Mouse (Mus musculus) ovary, postnatal 14 days (tissue): ENCODE results near the gene Hsp90ab1.

ENCODE experiments used
- DNase-seq: peaks from one replicate; pipeline ENCODE4 v3.0.0; 2022; ENCODE audit warnings: low spot score

Gene Hsp90ab1

DNA sequence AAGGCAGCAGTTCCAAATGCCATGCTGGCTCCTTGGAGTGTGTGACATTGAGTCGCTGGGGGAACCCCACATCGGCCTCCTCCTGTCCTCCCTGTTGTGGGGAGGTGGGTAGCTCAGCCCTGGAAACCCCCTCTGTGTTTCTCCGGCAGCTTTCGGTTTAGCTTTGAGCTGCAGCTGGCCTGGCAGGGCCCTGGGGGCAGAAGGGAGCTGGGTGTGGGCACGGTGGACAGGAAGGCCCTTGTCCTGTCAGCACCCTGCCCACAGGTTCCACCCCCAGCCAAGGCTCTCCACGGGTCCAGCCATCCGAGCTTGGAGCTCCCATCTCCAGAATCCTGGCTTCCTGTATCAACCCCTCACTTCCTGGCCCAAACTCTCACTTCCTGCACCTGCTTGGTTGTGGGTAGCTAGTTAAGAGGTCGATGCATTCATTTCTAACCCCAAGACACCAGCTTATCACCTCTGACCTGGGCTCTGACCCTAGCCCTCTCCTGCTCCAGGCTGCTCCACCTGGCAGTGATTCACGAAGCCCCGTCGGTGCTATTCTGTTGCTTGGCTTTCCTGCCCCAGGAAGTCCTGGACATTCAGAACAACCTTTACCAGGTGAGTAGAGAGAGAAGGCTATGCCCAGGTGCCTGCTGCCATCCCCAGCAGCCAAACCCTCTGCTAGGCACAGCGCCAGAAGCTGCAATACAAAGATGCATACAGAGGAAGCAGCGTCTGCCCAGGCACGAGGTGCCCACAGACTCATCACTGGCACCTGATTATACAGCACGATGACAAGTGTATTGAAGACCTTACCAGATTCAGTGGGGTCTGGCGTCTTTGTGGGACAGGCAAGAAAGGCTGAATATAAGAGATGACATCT, 14.8 kb downstream of the Hsp90ab1 start:
- DNase-seq = no peak

DNA sequence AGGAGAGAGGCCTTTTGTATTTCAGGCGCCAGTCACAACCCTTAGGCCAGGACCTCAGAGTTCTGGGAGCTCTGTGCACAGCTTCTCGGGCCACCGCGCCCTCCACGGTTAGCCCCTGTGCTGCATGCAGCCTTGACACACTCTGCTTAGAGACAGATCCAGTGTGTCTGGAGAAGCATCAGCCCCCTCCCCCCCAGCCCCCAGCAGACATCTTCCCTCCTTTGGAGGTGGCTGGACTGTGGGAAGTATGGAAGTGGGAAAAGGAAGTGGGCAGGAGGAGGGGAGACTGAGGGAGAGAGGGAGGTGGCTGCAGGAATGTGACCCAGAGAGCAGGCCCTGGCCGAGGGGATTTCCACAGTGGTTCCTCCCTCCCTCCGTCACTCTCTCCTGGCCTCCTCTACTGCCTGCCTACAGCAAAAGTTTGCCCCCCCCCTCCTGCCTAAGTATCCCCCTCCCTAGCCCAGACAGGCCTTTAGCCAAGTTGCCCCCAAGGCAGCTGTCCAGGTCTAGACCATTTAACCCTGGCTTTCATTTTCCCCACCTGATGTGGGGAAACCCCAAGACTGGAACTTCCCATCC, 15.7 kb downstream of the Hsp90ab1 start:
- no peak for DNase-seq

DNA sequence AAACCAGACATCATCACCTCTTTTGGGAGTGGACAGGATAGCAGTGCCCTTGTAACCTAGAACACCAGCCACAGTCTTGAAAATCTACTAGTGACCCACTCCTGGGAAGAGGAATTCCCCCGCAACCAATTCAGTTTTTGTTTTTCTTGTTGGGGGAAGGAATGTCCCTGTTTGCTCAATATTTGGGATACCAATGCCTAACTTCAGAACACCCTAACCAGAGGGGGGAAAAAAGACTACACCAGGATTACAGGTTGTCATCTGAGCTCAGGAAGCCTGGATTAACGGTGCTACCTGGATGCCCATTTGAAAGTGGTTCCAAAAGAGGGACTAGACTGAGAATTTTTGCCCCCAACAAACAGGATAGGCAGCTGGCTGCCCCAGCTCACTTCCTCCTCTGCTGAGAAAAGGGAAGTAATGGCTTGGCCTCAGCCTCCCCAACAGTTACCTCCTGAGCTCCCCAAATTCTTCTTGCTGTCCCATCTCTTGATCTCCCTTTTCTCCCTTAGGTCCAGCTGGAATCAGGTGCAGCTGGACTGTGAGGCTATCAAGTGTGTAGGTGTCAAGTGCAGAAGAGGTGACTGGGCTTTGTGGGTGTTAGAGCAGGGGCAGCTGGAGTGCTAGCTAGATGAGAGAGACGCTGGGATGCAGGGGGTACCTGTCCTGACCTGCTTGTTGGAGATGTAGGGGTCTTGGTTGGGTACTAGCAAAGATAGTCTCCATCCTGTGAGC, 16.4 kb downstream of the Hsp90ab1 start:
- DNase-seq = no peak

DNA sequence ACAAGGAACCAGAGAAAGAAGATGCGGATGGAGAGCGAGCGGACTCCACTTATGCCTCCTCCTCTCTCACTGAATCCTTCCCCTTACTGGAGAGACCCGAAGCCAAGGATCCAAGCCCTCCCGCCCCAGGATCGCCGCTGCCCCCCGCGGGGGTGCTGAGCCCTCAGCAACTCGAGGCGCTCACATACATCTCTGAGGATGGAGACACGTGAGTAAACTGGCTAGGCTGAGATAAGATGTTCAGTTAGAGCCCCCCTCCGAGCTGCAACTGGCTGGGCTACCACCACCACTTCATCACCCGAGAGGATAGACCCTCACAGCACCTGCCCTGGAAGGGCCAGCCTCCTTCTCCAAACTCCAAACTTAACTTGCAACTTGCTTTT, 17.0 kb downstream of the Hsp90ab1 start:
- DNase-seq = no peak

DNA sequence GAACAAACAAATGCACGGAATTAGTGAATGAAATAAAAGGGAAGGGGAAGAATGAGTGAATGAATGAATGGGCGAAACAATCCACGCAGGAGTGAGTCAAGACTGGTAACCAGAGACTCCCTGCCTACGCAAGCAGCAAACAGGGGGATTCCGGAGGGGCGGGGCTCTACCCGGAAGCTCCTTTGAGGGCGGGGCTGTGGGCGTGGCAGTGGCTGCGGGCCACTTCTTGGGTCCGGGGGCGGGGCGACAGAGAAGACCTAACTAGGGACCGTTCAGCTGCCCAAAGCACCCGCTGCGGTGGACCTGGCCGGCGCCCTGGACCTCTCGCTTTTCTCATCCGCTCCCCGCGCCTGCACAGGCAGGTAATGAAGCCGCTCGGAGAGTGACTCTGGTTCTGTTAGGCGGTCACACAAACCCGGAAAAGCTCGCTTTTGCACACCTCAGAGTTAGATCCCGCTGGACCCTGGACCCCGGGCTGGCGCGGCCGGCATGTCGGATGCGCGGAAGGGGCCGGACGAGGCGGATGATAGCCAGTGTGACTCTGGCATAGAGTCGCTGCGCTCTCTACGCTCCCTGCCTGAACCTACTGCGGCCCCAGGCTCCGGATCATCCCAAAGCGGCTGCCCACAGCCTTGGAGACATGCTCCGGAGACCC, 17.5 kb downstream of the Hsp90ab1 start, which contains the start of gene Nfkbie:
Nfkbie (plus strand) TSS at position 252 of the 655 bp plus-strand sequence.
- DNase-seq = peak; percentile 90

DNA sequence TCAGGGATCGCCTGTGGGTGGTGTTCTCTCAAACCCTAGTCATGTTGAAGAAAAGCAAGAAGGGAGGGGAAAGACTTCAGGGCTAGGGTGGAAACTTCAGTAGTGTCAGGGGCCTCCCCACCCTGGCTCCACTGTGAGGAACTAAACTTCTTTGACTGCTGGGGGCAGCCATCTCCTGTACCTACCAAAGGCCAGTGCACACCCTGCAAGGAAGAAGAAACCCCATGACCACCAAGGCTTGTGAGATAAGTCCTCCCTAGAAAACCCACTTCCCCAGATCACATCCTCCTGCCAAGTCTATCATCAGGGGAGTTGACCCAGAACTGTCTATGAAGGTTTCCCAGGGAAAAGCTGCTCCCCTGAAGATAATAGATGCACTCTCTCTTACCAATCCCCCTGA, 18.7 kb downstream of the Hsp90ab1 start:
- DNase-seq = no peak

DNA sequence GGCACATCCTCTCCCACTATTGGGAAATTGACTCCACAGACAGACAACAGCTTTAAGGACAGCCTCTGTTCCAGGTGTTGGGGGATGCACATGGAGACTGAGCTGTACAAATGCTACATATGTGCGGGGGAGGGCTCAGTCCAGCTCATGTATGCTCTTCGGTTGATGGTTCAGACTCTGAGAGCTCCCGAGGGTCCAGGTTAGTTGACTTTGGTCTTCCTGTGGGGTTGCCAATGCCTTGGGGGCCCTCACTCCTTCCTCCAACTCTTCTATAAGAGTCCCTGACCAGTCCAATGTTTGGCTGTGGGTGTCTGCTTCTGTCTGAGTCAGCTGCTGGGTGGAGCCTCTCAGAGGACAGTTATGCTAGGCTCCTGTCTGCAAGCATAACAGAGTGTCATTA, 20.0 kb downstream of the Hsp90ab1 start:
- DNase-seq = no peak

DNA sequence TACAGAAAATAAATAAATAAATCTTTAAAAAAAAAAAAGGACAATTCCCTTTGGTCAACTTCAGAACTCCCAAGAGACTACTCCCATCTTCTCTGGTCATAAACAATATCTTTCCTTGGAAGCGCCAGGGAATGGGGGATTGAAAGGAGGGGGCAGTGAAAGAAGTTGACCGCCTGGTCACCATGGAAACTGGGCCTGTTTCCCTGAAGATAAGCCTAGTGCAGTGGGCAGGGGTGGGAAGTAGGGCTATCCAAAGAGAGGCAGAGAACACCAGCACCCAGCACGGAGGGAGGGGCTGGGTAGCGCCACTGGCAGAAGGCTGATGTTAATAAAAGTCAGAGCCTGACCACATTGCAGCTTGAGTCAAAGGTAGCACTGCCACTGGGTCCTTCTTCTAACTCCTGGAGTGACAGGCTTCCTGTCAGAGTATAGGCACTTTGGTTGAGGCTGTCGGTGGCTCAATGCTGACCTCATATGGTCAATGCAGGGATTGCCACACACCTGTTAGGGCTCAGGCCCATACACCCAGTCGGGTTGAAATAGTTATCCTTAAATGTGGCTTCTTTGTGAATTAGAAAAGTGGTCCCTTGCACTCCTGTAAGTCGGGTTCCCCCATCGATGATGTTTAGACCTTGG, 21.1 kb downstream of the Hsp90ab1 start:
- peak; percentile 63 for DNase-seq

DNA sequence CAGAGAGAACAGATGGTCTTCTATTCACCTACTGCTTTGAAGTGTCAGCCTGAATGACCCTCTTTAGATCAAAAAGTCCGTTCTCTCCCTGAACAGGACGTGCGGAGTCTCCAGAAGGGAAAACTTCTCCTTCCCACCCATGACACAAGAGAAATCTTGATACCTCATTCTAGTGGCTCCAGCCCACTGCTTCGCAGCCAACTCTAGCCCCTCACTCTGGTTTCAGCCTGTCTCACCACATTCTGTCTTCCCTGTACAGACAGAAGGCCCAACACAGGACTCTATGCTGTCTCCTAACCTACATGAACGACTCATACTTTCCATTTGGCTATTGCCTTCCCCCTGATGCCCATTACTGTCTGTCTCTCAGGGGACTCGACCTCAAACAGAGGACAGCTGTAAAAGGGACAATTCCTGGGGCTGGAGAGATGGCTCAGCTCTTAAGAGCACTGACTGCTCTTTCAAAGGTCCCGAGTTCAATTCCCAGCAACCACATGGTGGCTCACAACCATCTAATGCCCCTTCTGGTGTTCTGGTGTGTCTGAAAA, 21.7 kb downstream of the Hsp90ab1 start:
- no peak for DNase-seq

DNA sequence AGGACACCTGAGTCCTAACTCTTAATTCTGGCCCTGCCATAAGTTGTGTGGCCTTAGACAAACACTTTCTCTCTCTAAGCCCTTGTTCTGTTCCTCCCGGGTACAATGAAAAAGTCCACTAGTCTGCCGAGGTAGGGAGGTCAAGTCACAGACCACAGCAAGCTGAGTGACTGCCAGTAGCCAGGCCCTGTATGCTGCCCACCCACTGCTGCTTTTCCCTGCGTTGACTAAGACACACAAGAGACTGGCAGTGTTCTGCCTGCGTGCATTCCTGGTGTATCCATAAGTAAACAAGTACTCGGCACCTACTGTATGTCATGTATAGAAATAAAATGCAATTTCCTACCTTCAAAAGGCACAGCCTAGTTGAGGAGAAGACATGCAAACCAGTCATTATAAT, 22.8 kb downstream of the Hsp90ab1 start:
- no peak for DNase-seq

DNA sequence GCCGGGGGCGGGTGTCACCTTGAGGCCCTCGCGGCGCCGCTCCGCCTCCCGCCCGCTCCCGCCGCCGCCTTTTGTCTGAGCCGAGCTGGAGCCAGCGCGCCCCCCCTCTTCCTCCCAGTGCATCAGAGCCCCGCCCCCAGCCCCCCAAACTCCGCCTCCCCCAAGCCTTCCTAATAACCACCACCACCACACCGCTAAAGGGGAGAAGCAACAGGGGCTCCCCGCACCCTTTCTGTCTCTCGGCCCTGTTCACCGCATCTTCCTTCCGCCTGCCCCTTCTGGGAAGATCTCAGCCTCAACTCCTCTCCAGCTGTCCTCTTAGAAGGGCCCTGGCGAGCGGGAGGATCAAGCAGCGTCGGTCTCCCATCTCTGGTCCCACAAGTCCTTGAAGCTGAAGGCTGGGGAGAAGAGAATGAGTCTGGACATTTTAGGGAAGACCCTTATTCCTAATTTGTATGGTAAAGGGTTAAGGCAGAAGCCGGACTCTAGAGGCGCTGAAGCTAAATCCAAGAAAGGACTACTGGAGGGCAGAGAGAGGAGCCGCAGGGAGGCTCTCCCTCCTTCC, 23.4 kb downstream of the Hsp90ab1 start, which contains the start of gene Tmem151b:
Tmem151b (minus strand) TSS at position 61 of the 565 bp plus-strand sequence.
- DNase-seq = no peak

DNA sequence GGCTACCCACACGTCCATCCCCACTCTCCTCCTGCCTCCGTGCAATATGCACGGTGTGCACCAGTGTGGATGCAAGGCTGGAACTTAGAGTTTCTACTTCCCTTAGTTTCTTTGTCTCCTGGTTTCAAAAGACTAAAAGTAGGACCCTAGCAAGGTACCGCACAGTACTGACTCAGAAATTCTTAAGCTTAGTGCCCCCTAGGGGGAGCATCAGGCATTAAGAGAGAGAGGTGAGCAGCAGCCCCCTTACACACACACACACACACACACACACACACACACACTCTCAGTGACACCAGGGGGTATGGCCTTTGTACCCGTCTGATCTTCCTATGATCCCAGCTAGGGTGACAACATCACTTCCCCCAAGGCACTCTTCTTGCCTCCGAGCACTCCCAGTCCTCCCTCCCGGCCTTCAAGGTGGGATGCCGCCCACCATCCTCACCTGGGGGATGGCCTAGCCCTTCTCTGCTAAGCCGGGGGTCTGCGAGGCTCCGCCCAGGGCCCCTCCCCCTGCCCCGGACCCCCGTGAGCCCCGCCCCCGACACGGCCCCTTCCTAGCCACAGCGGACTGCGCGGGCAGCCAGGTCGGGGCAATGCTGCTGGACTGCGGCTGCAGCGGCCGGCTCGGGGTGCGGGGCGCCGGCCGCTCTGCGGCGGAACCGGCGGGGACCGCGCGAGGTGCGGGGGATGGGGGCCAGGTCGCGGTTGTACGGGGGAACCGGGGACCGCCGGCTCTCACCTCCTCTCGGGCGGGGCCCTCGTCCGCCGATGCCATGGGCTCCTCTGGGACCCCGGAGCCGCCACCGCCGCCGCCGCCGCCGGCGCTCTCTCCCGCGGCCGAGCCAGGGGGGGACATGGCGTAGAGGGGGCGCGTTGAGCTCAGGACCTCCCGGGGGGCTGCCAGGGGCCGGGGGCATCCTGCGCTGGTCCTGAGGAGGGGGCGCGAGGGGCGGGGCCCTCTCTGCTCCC, 24.2 kb downstream of the Hsp90ab1 start:
- DNase-seq = no peak

DNA sequence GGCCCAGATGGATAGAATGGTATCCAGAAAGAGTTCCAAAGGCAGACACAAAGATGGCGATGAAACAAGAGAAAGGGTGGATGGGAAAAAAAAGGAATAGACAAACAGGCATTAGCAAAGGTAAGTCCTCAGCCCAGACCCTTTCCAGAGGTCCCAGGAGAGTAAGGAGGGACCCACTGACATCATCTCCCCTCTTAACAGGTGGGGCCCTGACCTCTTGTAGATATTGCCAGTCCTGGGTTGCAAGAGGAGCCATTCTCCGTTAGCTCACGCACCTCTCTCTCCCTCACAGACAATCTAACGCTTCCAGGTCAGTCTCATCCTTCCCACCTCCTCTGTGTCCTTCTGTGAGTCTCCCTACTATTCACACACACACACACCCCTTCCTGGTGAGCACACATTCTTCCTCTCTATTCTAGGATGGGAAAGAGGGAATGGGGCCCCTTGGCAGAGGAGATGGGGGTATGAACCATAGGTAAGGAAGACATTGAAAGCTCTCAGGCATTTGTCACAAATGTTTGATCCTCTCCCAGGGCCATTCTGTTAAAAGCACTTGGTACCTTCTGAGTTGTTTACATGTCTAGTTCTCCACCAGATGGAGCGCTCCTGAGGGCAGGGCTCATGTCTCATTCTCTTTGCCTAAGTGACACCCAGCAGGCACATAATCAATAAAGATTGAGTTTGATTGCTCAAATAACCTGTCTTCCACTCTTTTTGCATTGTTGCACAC, 25.4 kb downstream of the Hsp90ab1 start:
- DNase-seq = no peak

DNA sequence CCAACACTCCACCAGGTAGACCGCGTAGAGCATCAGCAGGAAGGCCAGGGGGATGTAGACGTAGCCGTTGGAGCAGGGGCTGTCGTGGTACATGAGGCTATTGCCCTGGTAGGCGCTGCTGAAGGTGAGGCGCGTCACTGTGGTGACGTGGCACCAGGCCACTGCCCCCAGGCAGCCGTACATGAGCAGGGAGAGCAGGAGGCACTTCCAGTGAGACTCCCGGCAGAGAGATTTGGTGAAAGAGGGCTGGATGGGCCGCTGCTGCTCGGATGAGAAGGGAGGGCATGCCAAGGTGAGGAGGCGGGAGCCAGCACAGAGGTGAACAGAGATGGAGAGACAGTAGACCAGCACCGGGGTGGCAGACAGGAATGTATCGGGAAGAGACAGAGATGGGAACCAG, 26.1 kb downstream of the Hsp90ab1 start:
- DNase-seq = no peak

DNA sequence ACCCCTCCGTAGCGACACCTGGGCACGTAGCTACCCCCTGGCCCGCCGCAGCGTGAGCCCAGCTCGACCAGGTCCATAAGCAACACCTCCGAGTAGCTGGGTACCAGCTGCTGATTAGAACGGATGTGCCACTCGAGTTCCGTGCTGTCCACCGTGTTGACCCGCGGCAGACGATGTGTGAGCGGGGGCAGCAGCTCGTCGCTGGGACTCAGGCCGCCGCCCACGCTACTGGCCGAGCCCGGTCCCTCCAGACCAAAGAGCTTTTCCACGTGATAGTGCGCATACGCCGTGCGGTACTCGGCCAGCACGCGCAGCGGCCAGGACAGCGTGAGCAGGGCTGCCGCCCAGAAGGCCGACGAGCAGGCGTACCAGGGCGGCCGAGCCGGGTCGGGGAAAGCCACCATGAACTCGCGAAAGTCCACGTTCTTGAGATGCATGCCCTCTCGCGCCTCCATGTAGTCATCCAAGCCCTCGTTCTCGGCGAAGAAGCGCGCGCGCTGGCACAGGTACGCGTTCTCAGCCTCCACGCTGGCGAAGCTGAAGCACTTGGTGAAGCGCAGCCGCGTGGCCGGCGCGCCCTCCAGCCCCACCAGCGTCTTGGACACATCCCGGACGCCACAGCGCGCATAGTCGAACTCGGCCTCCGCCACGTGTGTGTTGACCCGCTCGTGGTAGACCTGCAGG, 27.7 kb downstream of the Hsp90ab1 start:
- DNase-seq = no peak

DNA sequence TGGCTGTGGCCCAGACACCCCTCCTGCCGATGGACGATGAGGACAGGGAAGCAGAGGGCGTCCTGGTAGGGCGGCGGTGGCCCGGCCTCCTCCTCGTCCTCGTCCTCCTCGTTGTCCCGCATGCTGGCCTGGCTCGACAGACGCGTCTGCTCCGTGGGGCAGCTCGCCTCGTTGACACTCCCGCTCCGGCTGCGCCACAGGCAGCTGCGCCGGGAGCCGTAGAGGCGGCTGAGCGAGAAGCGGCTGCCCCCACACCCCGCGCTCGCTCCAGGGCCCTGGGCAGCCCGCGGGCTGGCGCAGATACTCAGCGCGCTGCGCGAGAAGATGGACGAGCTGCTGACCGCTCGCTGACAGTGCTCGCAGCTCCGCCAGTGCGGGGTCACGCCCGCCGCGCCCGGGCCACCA, 28.2 kb downstream of the Hsp90ab1 start:
- DNase-seq = no peak

DNA sequence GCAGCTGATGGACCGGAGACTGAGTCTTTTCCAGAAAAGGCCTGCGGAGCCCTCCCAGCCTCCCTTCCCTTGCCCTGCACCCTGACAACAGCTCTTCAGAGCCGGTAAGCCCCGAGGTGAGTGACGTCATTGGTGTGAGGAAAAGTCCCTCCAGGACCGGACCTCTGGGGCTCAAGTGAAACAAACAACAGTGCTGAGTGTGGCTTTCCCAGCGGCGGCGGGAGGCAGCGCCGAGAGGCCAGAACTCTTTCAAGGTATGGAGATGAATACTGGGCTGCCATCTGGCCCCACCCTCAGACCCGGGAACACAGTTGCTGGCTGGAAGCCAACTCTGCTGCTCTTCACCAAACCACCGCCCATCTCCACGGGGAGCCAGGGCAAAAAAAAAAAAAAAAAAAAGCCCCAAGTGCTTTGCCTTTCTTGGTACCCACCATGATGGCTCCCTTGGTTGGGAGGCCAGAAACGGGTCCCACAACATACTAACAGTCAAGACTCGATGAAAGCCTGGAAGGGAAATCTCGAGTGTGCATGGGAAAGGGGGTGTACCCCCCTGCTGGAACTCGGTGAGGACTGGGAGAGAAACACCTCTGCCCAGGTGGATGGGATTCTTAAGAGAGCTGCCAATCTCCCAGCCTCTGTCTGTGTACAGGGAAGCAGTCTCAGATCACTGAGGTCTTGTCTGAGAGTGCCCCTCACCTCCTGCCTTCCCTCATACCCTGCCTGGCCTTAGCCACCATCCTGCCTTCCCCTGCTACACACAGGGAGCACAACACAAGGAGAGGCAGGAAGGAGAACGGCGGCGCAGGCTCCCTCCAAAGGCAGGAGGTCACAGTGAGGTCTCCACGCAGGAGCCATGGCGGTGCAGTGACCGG, 28.8 kb downstream of the Hsp90ab1 start:
- DNase-seq = no peak

DNA sequence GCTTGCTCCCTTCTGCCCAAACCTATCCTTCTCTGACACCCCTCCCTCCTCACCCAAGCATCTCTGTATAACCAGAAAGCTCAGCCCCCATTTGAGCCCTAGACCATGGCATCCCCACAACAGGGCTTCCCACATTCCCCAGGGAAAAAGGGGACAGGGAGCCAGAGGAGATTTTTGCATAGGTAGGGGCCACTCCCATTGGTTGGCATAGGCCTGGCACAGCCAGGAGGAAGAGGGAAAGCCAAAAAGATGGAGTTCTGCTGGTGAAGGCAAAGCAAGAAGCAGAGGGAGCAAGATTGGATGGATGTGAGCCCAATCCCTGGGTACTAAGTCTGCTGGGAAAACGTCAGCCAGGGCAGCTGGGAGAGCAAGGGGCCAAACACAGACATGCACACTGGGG, 30.0 kb downstream of the Hsp90ab1 start:
- no peak for DNase-seq
